Comparison of ENCODE assay signal across 12 mouse cellular contexts in genomic region chrX:75085654-75086053, GRCm38 (mm10). TPM values are rescaled to one million over a fixed set of nuclear protein-coding genes. Genes with fewer than 3 reads are reported as not detected.
DNase-seq lines count a peak whose midpoint lies in the region; ATAC-seq and TF ChIP-seq lines count a peak whose summit lies in the region.
"Had no signal": no experiment of that assay in that cellular context is flagged by ENCODE, and none has a peak within 500 bp of the region (broad histone marks: within the 10 kb centered on the region; RNA-seq: fewer than 3 reads in every experiment).

No protein-coding gene starts in this region.

- TF ChIP-seq CTCF in heart, adult 2 months (IDR thresholded peaks at IDR 0.05): peak; percentile 51
- TF ChIP-seq CTCF in brain, embryonic 14.5 days (IDR thresholded peaks at IDR 0.05; ENCODE audit: borderline replicate concordance, extremely low read depth, insufficient read depth, insufficient read length): no peak

- 0 out of 2 replicates have a peak overlapping the region, but pooled peaks have one; percentile 59 for H3K4me2 ChIP-seq in midbrain, embryonic 13.5 days (replicated peaks)

- 8% methylated on average over 1 of the region's 1 CpGs for WGBS in heart, adult 2 months
- 19% methylated on average over 1 of the region's 1 CpGs for WGBS in heart, embryonic 10.5 days
- WGBS in midbrain, embryonic 13.5 days: 15% methylated on average over 1 of the region's 1 CpGs
- WGBS in midbrain, embryonic 10.5 days: 33% methylated on average over 1 of the region's 1 CpGs

- H3K79me2 ChIP-seq in heart, adult 2 months (replicated peaks; ENCODE audit: control insufficient read depth, insufficient read depth, low read length): no peaks in the 10 kb centered on the region

- H3K27me3 ChIP-seq in heart, adult 2 months (ENCODE audit: control insufficient read depth, insufficient read depth, low read length): no peaks in the 10 kb centered on the region
- no peaks in the 10 kb centered on the region for H3K27me3 ChIP-seq in heart, embryonic 10.5 days (ENCODE audit: insufficient read depth, poor library complexity, severe bottlenecking)
- H3K27me3 ChIP-seq in midbrain, embryonic 13.5 days: no peaks in the 10 kb centered on the region
- H3K27me3 ChIP-seq in midbrain, embryonic 10.5 days (ENCODE audit: low read depth, poor library complexity, severe bottlenecking): no peaks in the 10 kb centered on the region
- H3K27me3 ChIP-seq: heart, embryonic 15.5 days had no signal

- H3K4me3 ChIP-seq in heart, adult 2 months: no peak overlapping the region
- H3K4me3 ChIP-seq in heart, embryonic 10.5 days: no peak overlapping the region
- H3K4me3 ChIP-seq in midbrain, embryonic 13.5 days (replicated peaks): peak overlapping the region; percentile 51; the same call in 1 of the 2 replicates
- H3K4me3 ChIP-seq in midbrain, embryonic 10.5 days: no peak overlapping the region

- no peak overlapping the region for H3K9ac ChIP-seq in heart, adult 2 months (ENCODE audit: low read depth, low read length)
- H3K9ac ChIP-seq in midbrain, embryonic 13.5 days (replicated peaks): no peak overlapping the region
- H3K9ac ChIP-seq: heart, embryonic 15.5 days had no signal

- DNase-seq in heart, adult 2 months: no peak
- no peak for DNase-seq in heart, embryonic 10.5 days (ENCODE audit: low spot score)
- no peak for DNase-seq in midbrain, embryonic 10.5 days (ENCODE audit: low spot score)
- DNase-seq in brain, embryonic 14.5 days (ENCODE audit: low read depth): peak; percentile 11
- peak; percentile 2 for DNase-seq in retina, postnatal 1 day
- no peak for DNase-seq in cerebellum, adult 8-10 months
- no peak for DNase-seq in urinary bladder, postnatal 36 days (ENCODE audit: low spot score in 2 of 2)
- DNase-seq: kidney, postnatal 25 days; right cerebral cortex, postnatal 14 days had no signal

- no peaks in the 10 kb centered on the region for H3K36me3 ChIP-seq in heart, adult 2 months (ENCODE audit: control insufficient read depth, insufficient read depth, low read length)
- H3K36me3 ChIP-seq in heart, embryonic 10.5 days: no peaks in the 10 kb centered on the region
- no peaks in the 10 kb centered on the region for H3K36me3 ChIP-seq in midbrain, embryonic 13.5 days
- H3K36me3 ChIP-seq in midbrain, embryonic 10.5 days: no peaks in the 10 kb centered on the region
- H3K36me3 ChIP-seq: G1E; heart, embryonic 15.5 days had no signal

- intact Hi-C loops in heart, adult 2 months (cut with DNase I): no loop called here

- H3K4me1 ChIP-seq in heart, adult 2 months (ENCODE audit: control insufficient read depth, insufficient read depth, low read length): peaks cover 2% of the 10 kb centered on the region
- H3K4me1 ChIP-seq in heart, embryonic 10.5 days: no peaks in the 10 kb centered on the region
- H3K4me1 ChIP-seq in midbrain, embryonic 13.5 days (replicated peaks): no peaks in the 10 kb centered on the region
- H3K4me1 ChIP-seq in midbrain, embryonic 10.5 days: 0 out of 2 replicates have a peak, but pooled peaks cover 3% of the 10 kb centered on the region
- H3K4me1 ChIP-seq: heart, embryonic 15.5 days had no signal

- no peaks in the 10 kb centered on the region for H3K9me3 ChIP-seq in heart, embryonic 10.5 days
- H3K9me3 ChIP-seq in midbrain, embryonic 13.5 days: no peaks in the 10 kb centered on the region
- H3K9me3 ChIP-seq in midbrain, embryonic 10.5 days (replicated peaks): no peaks in the 10 kb centered on the region
- H3K9me3 ChIP-seq: G1E; heart, embryonic 15.5 days had no signal

- H3K27ac ChIP-seq in heart, adult 2 months: no peak overlapping the region
- H3K27ac ChIP-seq in heart, embryonic 10.5 days: no peak overlapping the region
- H3K27ac ChIP-seq in midbrain, embryonic 13.5 days: no peak overlapping the region
- H3K27ac ChIP-seq in midbrain, embryonic 10.5 days (replicated peaks): no peak overlapping the region
- H3K27ac ChIP-seq: heart, embryonic 15.5 days had no signal

- TF ChIP-seq EP300 in heart, adult 2 months (IDR thresholded peaks at IDR 0.05; ENCODE audit: insufficient read depth, low read depth, low read length): no peak

- ATAC-seq in midbrain, embryonic 13.5 days: no peak

- no peak for TF ChIP-seq POLR2A in heart, adult 2 months (IDR thresholded peaks at IDR 0.05; ENCODE audit: insufficient read depth, low read depth, low read length)
- no peak for TF ChIP-seq POLR2A in brain, embryonic 14.5 days (IDR thresholded peaks at IDR 0.05; ENCODE audit: borderline replicate concordance, extremely low read depth, insufficient read depth, insufficient read length, poor library complexity, severe bottlenecking)

RNA-seq across cellular contexts. Expression of gene Gab3, which starts 0.4 kb away (rescaled TPM):
- total RNA-seq in heart, adult 2 months (2021): 1 to 10 TPM; 1.1 to 1.3 TPM
- polyA plus RNA-seq in heart, adult 2 months (2012; rRNA removed): 1.1 and 1.2 TPM in 2 replicates
- polyA plus RNA-seq in heart, embryonic 10.5 days (2016; fragmentation: Nextera tagmentation; extraction: Ambion mirVana): 0.92 and 1.7 TPM in 2 replicates
- polyA plus RNA-seq in midbrain, embryonic 13.5 days (2015; fragmentation: Nextera tagmentation; extraction: Ambion mirVana): 1.2 and 1.7 TPM in 2 replicates
- 0.83 and 1.0 TPM in 2 replicates for polyA plus RNA-seq in midbrain, embryonic 10.5 days (2016; fragmentation: Nextera tagmentation; extraction: Ambion mirVana)
- polyA plus RNA-seq in brain, embryonic 14.5 days (2012; rRNA removed): 0.67 and 0.97 TPM in 2 replicates

RNA-seq across cellular contexts. Expression of gene Dkc1, which starts 10.0 kb away (rescaled TPM):
- 10 to 100 TPM; 19.2 to 21.1 TPM for total RNA-seq in heart, adult 2 months (2021)
- 10.7 and 21.4 TPM in 2 replicates for polyA plus RNA-seq in heart, adult 2 months (2012; rRNA removed)
- 120 and 155 TPM in 2 replicates for polyA plus RNA-seq in heart, embryonic 10.5 days (2016; fragmentation: Nextera tagmentation; extraction: Ambion mirVana)
- polyA plus RNA-seq in midbrain, embryonic 13.5 days (2015; fragmentation: Nextera tagmentation; extraction: Ambion mirVana): 84.7 and 101 TPM in 2 replicates
- polyA plus RNA-seq in midbrain, embryonic 10.5 days (2016; fragmentation: Nextera tagmentation; extraction: Ambion mirVana): 207 and 233 TPM in 2 replicates
- 33.9 and 40.3 TPM in 2 replicates for polyA plus RNA-seq in brain, embryonic 14.5 days (2012; rRNA removed)

RNA-seq across cellular contexts. Expression of gene Mpp1, which starts 45.2 kb away (rescaled TPM):
- total RNA-seq in heart, adult 2 months (2021): 10 to 100 TPM; 12.1 to 13.9 TPM
- 18.1 and 19.3 TPM in 2 replicates for polyA plus RNA-seq in heart, adult 2 months (2012; rRNA removed)
- 24.1 and 30.2 TPM in 2 replicates for polyA plus RNA-seq in heart, embryonic 10.5 days (2016; fragmentation: Nextera tagmentation; extraction: Ambion mirVana)
- polyA plus RNA-seq in midbrain, embryonic 13.5 days (2015; fragmentation: Nextera tagmentation; extraction: Ambion mirVana): 16.1 and 18.5 TPM in 2 replicates
- 21.9 and 27.1 TPM in 2 replicates for polyA plus RNA-seq in midbrain, embryonic 10.5 days (2016; fragmentation: Nextera tagmentation; extraction: Ambion mirVana)
- polyA plus RNA-seq in brain, embryonic 14.5 days (2012; rRNA removed): 14.0 and 15.3 TPM in 2 replicates

Comparison
In these comparisons a context has a peak if more than half of its experiments do, and no peak if none do; other contexts are left out.
1. DNase-seq: peak in brain, embryonic 14.5 days (single experiment) and retina, postnatal 1 day (single experiment); none in heart, adult 2 months (0 of 2), heart, embryonic 10.5 days (single experiment), midbrain, embryonic 10.5 days (single experiment), cerebellum, adult 8-10 months (single experiment) and urinary bladder, postnatal 36 days (0 of 2).